Mouse (Mus musculus) forebrain, embryonic 15.5 days (tissue): ENCODE measurements around the gene BC029722. TPM values are rescaled to one million over a fixed set of nuclear protein-coding genes. Genes with fewer than 3 reads are reported as not detected.

ENCODE experiments used
- ATAC-seq: fragments of 200-750 bp; cut with Nextera tagmentation; replicated peaks from 2 replicates; pipeline ENCODE4 v1.8.0; 2017; ENCODE audit warnings: mild to moderate bottlenecking, moderate TSS enrichment, moderate library complexity
- H3K27ac ChIP-seq: fragments of 300-500 bp; sonication (generic); replicated peaks from 2 replicates; pipeline ENCODE4 v1.5.1; 2015; ENCODE audit warnings: mild to moderate bottlenecking, inconsistent platforms
- H3K27me3 ChIP-seq: fragments of 300-500 bp; sonication (generic); 2 replicates; pipeline ENCODE4 v1.6.1; 2015; ENCODE audit warnings: inconsistent platforms
- H3K36me3 ChIP-seq: fragments of 300-500 bp; sonication (generic); 2 replicates; pipeline ENCODE4 v1.6.1; 2015; ENCODE audit warnings: mild to moderate bottlenecking, inconsistent platforms
- H3K4me1 ChIP-seq: fragments of 300-500 bp; sonication (generic); 2 replicates; pipeline ENCODE4 v1.6.1; 2015; ENCODE audit warnings: inconsistent platforms
- H3K4me2 ChIP-seq: fragments of 300-500 bp; sonication (generic); replicated peaks from 2 replicates; pipeline ENCODE4 v1.6.1; 2015; ENCODE audit warnings: mild to moderate bottlenecking, inconsistent platforms
- H3K4me3 ChIP-seq: fragments of 300-500 bp; sonication (generic); 2 replicates; pipeline ENCODE4 v1.5.1; 2015; ENCODE audit warnings: mild to moderate bottlenecking, inconsistent platforms
- H3K9ac ChIP-seq: fragments of 300-500 bp; sonication (generic); replicated peaks from 2 replicates; pipeline ENCODE4 v1.6.1; 2015; ENCODE audit warnings: mild to moderate bottlenecking, inconsistent platforms
- H3K9me3 ChIP-seq: fragments of 300-500 bp; sonication (generic); 2 replicates; pipeline ENCODE4 v1.6.1; 2016; ENCODE audit warnings: inconsistent platforms
- WGBS: fragments of 180-500 bp; shearing (Covaris S2); methylation state at CpG from one replicate; pipeline ENCODE4 v1.1.7; 2015; ENCODE audit warnings: mixed read lengths; 5-methylcytosine and 5-hydroxymethylcytosine counted together
- polyA plus RNA-seq: library from polyadenylated mRNA; unstranded; fragments of >200 nt; fragmentation: Nextera tagmentation; extraction: Ambion mirVana; gene quantifications from 2 replicates; pipeline ENCODE4 v1.2.1, GENCODE M21; 2015

BC029722 gene
- polyA plus RNA-seq, 1 experiment from 2014 or later, result 32.5 TPM

DNA sequence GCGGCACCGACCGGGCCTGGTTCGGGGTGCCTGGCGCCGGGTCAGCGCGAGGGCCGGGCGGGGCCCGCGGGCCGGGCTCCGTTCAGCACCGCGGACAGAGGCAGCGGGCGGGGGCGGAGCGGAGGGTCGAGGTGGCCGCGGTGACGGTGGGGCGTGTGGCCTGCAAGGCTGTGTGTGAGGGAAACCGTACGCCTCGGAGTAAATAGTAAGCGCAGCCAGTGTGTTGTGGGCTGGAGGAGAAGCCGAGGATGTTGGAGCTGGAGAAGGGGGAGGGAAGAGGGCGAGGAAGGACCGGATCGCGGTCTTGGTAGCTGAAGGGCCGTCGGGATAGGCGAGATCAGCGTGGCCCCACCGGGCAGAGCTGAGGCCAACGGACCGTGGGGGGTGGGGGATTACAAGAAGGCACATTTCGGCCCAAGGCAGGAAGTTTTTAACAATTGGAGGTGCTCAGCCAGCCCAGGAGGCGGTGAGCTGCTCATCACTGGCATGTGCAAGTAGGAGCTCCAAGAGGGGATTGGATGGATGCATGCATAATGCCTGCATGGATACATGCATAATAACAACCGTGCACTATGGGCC, 43.5 kb downstream of the BC029722 start:
- Histone ChIP-seq H3K4me3 (peak overlapping the region; percentile 90), H3K36me3 (no peaks in the 10 kb centered on the region), H3K9ac (peak overlapping the region; percentile 91), H3K27ac (peak overlapping the region; percentile 84), H3K4me2 (peak overlapping the region; percentile 62), H3K27me3 (peaks cover 7% of the 10 kb centered on the region; the same call in 1 of the 2 replicates), H3K9me3 (no peaks in the 10 kb centered on the region), H3K4me1 (peaks cover 32% of the 10 kb centered on the region)
- WGBS, result under 1% methylated on average over 44 of the region's 44 CpGs
- ATAC-seq, result peak; percentile 82

DNA sequence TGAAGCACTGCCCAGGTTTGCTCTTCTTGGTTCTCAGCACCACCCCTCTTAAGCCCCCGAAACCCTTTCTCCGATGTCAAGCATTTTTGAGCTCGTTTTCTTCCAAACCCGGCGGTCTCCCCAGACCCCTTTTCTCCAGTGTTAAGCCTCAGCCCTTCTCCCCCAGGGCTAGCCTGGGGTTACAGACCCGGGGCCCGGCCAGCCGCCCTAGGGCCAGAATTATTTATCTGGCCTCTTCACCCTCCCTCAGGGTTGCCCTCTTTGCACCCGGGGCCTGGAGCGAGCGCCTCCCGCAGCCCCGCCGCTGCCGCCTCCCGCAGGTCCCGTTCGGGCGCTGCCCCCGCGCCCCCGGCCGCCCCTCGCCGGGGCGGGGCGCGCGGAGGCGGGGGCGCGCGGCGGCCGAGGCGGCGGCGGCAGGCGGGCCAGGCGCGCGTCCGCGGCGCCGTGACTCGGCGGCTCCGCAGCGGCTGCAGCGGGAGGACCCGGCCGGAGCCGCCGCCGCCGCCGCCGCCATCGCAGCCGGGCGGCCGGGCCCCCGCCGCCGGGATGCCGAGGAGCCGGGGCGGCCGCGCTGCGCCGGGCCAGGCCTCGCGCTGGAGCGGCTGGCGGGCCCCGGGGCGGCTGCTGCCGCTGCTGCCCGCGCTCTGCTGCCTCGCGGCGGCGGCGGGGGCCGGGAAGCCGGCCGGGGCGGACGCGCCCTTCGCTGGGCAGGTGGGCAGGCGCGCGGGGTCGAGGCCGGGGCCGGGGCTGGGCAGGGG, 44.1 kb downstream of the BC029722 start, which contains the start of gene Mmp24:
Gene Mmp24 (plus strand): TSS at position 416 of the 758 bp plus-strand sequence.
- H3K27ac ChIP-seq, result peak within 1 kb of the TSS; percentile 84
- peak within 1 kb of the TSS; percentile 90 for H3K4me3 ChIP-seq
- WGBS, result 1% methylated on average over 66 of the region's 100 CpGs
- no peak for ATAC-seq
- no peaks in the 10 kb centered on the region for H3K36me3 ChIP-seq
- H3K9me3 ChIP-seq, result no peaks in the 10 kb centered on the region
- H3K27me3 ChIP-seq, result peaks cover 7% of the 10 kb centered on the region; the same call in 1 of the 2 replicates
- peaks cover 32% of the 10 kb centered on the region for H3K4me1 ChIP-seq
- H3K4me2 ChIP-seq, result peak within 1 kb of the TSS; percentile 62
- peak within 1 kb of the TSS; percentile 91 for H3K9ac ChIP-seq

DNA sequence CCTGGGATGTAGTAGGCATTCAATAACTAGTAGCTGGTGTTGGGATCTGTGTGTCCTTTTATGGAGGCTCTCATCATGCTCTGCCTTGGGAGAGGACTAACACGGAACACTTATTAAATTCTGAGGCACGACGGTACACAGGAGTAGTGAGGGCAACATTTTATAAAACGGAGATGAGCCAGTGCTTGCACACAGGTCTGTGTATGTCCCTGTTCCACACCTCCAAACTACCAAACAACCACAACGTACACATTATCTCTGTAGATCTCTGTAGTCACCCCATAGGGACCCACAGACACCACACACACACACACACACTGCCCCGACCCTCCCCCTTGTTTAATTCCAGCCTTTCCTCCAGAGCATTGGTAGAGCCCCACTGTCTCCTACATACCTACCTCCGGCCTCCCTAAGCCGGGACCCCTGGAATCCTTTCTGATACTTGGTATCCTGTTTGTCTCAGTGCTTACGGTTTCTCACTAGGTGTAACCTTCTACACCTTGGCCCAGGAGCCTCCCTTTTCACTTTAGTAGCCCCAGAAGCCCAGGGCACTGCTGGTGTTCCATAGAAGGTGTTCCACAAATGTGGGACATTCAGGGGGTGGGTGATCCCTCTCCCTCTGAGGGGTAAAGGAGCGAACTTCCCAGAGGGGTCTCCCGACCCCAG, 44.8 kb downstream of the BC029722 start:
- peaks cover 7% of the 10 kb centered on the region; the same call in 1 of the 2 replicates for H3K27me3 ChIP-seq
- peak overlapping the region; percentile 91; the same call in 1 of the 2 replicates for H3K9ac ChIP-seq
- H3K36me3 ChIP-seq, result no peaks in the 10 kb centered on the region
- WGBS, result 62% methylated on average over 11 of the region's 11 CpGs
- no peak overlapping the region for H3K27ac ChIP-seq
- H3K9me3 ChIP-seq, result no peaks in the 10 kb centered on the region
- peak overlapping the region; percentile 90 for H3K4me3 ChIP-seq
- H3K4me1 ChIP-seq, result peaks cover 28% of the 10 kb centered on the region
- peak overlapping the region; percentile 61 for H3K4me2 ChIP-seq
- ATAC-seq, result no peak

- no peaks in the 10 kb centered on the region for H3K36me3 ChIP-seq
- H3K27me3 ChIP-seq, result peaks cover 7% of the 10 kb centered on the region; the same call in 1 of the 2 replicates
- H3K9ac ChIP-seq, result no peak overlapping the region
- peaks cover 25% of the 10 kb centered on the region for H3K4me1 ChIP-seq
- no peak for ATAC-seq
- no peak overlapping the region for H3K4me2 ChIP-seq
- H3K27ac ChIP-seq, result no peak overlapping the region
- H3K4me3 ChIP-seq, result no peak overlapping the region
- H3K9me3 ChIP-seq, result no peaks in the 10 kb centered on the region
- 66% methylated on average over 4 of the region's 4 CpGs for WGBS
Observed at GRCm38 (mm10) chr2:155773664-155774063, 45.6 kb downstream of the BC029722 start.

Other genes with a start within 250 kb of the BC029722 start
- 12.8 and 15.6 TPM in 2 replicates for gene Gss, start 226.6 kb downstream of the BC029722 start, polyA plus RNA-seq
- gene Myh7b, start 208.2 kb downstream of the BC029722 start, polyA plus RNA-seq, result 0.29 and 0.59 TPM in 2 replicates
- gene Trpc4ap, start 127.0 kb downstream of the BC029722 start, polyA plus RNA-seq, result 172 and 180 TPM in 2 replicates
- 42.4 and 46.5 TPM in 2 replicates for gene Edem2, start 90.0 kb downstream of the BC029722 start, polyA plus RNA-seq
- not detected in 2 replicates for gene Gm17581, start 83.6 kb downstream of the BC029722 start, polyA plus RNA-seq
- 1.9 and 2.7 TPM in 2 replicates for gene Procr, start 68.3 kb downstream of the BC029722 start, polyA plus RNA-seq
- 13.1 TPM in 2 replicates for gene Mmp24, start 44.1 kb downstream of the BC029722 start, polyA plus RNA-seq
- gene Eif6, start 7.5 kb upstream of the BC029722 start, polyA plus RNA-seq, result 159 and 160 TPM in 2 replicates
- gene Fam83c, start 15.4 kb upstream of the BC029722 start, polyA plus RNA-seq, result 0.57 and 0.61 TPM in 2 replicates
- 63.5 and 79.0 TPM in 2 replicates for gene Uqcc1, start 110.9 kb upstream of the BC029722 start, polyA plus RNA-seq
- gene Gm15557, start 121.3 kb upstream of the BC029722 start, polyA plus RNA-seq, result not detected in 2 replicates
- gene Gdf5, start 125.9 kb upstream of the BC029722 start, polyA plus RNA-seq, result 2.4 and 4.3 TPM in 2 replicates
- gene Cep250, start 137.0 kb upstream of the BC029722 start, polyA plus RNA-seq, result 18.9 and 19.2 TPM in 2 replicates
- gene 6430550D23Rik, start 188.6 kb upstream of the BC029722 start, polyA plus RNA-seq, result 1.8 TPM in 2 replicates
- 341 and 364 TPM in 2 replicates for gene Ergic3, start 188.6 kb upstream of the BC029722 start, polyA plus RNA-seq
- gene Fer1l4, start 233.5 kb upstream of the BC029722 start, polyA plus RNA-seq, result not detected in 2 replicates
- gene Spag4, start 245.7 kb upstream of the BC029722 start, polyA plus RNA-seq, result 6.1 and 6.4 TPM in 2 replicates